Mouse (Mus musculus) cerebral cortex, adult 2 months (tissue): ENCODE measurements around the gene Gm12790.

Source experiments
- WGBS: fragments of 180-500 bp; shearing (Covaris S2); methylation state at CpG from one replicate; pipeline ENCODE4 v1.1.7; 2018; 5-methylcytosine and 5-hydroxymethylcytosine counted together

Gene Gm12790

DNA sequence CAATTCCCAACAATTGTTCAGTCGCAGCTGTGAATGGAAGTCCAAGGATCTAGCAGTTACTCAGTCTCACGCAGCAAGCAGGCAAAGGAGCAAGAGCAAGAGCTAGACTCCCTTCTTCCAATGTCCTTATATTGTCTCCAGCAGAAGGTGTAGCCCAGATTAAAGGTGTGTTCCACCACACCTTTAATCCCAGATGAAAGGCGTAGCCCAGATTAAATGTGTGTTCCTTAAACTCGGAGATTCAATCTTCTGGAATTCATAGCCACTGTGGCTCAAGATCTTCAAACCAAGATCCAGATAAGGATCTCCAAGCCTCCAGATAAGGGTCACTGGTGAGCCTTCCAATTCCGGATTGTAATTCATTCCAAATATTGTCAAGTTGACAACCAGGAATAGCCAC, at the start of gene Gm12790:
TSS of gene Gm12790 (minus strand) at position 101 of the 400 bp plus-strand sequence.
- 86% methylated on average over 1 of the region's 5 CpGs for WGBS

DNA sequence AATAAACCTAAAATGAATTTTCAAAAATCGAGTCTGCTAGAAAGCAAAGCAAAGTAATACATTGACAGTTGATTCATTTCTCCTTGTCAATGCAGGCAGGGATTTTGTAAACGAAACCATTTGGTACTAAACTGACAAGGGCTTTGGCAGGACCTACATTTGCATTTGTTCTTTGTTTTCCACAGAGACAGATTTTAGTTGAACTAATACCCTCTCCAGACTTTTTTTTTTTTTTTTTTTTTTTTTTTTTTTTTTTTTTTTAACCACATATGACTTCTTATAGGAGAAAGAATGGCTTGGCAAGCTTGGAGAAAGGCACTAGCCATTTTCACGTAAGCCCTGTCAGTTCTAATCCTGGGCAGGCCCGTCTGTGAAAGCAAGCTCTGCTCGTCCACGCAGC, 45.8 kb upstream of the Gm12790 start:
- 83% methylated on average over 6 of the region's 6 CpGs for WGBS

DNA sequence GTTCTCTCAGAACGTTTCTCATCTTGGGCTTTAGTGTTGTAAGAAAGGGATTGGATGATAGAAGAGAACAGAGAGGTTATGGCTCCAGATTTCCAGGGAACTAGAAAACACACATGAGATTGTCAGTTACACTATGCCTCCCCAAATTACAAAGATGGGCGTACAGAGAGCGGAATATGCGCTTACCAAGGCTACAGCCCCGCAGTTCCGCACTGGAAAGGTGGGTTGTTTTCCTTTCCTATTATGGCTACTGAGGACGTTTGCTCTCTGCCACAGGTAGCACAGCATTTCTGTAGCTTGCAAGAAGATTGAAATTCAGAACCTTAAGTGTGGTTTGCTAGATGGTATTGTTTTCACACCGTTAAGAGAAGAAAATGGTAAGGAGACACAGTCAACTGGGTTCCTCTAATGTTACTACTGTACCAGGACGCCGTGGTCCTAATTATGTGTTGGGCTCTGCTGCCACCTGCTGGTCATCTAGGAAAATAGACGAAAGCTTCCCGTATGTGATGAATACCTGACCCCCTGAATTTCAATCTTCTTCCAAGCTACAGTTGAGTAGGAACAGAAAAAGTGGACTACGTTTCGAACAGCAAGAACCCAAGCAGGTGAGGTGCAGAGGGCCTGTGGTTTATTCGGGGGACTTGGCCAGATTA, 17.5 kb upstream of the Gm12790 start:
- WGBS = 29% methylated on average over 15 of the region's 15 CpGs

DNA sequence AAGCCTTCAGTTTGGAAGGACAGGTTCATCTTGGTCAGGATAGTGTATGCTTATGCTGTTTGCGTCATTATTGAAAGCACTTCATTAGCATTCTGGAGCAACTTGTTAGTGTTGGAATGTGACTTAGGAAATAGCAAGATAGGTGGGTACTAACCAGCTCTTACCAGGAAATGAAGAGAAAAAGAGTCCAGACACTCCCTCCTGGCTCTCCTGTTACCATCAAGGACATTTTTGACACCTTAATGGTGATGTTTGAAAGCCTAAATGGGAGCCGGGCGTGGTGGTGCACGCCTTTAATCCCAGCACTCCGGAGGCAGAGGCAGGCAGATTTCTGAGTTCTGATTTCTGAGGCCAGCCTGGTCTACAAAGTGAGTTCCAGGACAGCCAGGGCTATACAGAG, 16.6 kb upstream of the Gm12790 start:
- WGBS = 93% methylated on average over 5 of the region's 5 CpGs

DNA sequence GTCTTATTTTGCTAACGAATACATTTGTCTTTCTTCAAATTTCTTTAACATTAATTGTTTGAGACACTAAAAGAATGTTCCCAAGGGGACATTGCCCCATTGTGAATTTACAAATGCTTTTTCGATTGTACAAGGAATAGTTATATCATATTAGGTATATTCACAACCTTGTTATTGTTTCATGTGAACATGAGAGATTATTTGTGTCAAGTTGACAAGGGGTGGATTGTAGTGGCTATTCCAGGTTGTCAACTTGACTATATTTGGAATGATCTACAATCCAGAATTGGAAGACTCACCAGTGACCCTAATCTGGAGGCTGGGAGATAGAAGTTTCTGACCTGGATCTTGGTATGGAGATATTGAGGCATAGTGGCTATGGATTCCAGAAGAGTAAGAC, 5.5 kb upstream of the Gm12790 start, which contains the start of gene Gm12789:
TSS of gene Gm12789 (plus strand) at position 301 of the 400 bp plus-strand sequence.
- 85% methylated on average over 2 of the region's 2 CpGs for WGBS

DNA sequence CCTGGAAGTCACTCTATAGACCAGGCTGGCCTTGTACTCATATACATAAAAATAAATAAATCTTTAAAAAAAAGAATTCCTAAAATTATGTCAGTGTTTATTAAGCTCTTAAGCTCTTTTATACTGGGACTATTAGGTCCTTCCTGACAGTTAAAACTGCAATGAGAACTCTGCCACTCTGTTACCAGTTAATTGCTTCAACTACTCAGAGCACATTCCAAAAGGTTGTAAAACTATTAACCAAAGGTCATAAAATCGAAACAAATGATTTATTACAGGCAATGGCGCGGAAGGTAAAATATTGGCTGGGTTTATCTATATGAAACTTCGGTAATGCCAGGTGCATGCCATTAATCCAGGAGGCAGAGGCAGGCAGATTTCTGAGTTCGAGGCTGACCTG, 4.8 kb upstream of the Gm12790 start:
- 94% methylated on average over 5 of the region's 5 CpGs for WGBS

DNA sequence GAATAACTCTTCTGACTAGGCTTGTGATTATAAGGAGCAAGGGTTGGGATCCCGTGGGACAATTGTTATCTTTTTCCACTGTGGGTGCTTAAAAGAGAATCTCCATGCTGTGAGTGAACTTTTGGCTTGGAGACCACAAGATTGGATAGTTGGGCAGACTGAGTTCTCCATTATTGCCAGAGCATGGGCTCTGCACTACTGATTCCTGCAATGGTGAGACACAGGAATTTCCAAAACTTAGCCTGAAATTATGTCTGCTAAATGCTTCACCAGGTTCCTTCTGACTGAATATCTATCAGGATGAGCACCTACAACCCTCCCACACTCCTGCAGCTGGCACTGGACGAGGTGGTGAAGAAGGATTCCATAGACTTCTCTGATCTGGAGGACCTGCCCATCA, 40.7 kb downstream of the Gm12790 start, which contains the start of gene Gm12794:
TSS of gene Gm12794 (plus strand) at position 301 of the 400 bp plus-strand sequence.
- WGBS = 75% methylated on average over 2 of the region's 2 CpGs
